Mouse (Mus musculus): ENCODE measurements around the gene Nr3c2.

The Nr3c2 gene

DNA sequence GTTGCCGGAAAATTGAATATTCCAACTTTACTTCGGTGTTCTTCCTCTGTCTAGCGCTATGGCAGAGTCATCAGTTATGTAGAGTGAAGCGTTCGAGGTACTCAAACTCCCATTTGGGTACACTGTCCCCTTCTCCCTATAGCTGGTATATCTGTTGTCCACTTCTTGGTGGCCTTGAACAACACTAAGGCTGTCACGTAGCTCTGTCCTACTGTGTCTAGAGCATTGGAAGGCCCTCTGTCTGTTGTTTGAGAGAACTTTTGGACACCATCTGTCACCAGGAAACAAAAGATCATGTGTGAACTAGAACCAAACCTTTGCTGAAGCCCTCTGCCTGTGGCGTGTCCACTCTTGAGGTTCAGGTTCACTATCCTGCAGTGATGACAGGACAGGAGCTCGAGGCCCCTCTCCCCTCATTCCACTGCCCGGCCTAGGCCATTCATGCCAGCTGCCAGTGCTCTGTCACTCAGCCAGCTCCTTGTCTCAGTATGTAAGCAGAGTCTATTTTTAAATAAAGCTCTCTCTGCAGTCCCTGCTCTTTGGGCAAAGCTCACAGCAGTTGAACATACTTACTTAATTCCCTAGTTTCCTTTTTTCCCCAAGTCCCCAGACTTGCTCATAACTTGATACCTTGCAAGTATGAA lies 72.6 kb downstream of the Nr3c2 start:
- no peak for DNase-seq (ENCODE audit: low spot score)

DNA sequence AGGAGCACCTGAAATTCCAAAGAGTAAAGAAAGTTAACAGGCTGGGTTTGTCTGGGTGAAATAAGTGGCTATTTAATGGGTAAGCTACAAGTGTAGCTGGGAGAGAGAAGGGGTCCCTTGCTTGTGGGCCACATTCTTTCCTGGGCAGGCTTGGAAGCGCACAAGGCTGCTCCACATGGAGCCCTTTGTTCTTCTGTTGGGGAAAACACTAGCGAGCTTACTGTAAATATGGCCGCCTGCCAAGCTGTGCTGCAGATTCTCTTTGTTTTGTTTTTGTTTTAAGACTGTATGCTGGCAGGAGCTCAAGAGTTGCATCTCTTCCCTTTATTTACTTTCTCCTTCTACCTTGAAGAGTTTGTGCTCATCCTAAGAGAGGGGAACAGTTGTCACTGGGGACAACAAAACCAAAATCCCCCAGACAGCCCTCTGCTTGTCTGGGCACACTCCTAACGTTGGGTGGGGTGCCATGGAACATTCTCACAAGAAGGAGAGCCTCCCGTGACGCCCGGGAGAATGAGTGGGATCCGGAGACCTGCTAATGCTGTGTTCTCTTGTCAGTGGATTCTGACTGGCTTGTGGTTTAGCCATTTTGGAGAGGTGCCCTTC lies 73.8 kb downstream of the Nr3c2 start:
- DNase-seq (ENCODE audit: low spot score), result peak; percentile 61

DNA sequence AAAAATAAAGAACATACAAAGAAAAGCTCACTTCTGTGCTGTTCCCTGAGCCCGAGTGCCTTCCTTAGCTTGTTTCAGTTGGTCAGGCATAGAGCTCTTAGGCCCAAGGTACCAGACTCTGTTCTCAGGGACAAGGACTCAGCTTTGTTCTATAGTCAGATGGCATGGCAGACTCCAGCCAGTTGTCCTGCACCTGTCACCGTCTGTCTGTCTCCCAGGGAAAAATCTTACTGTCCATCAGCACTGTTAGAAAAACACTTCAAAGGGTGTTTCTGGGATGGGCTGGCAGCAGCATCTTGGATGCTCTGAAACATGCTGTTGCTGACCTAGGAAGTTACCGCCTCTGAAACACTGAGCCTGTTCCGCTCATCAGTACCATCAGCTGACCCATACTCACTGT lies 78.7 kb downstream of the Nr3c2 start:
- no peak for DNase-seq (ENCODE audit: low spot score)

DNA sequence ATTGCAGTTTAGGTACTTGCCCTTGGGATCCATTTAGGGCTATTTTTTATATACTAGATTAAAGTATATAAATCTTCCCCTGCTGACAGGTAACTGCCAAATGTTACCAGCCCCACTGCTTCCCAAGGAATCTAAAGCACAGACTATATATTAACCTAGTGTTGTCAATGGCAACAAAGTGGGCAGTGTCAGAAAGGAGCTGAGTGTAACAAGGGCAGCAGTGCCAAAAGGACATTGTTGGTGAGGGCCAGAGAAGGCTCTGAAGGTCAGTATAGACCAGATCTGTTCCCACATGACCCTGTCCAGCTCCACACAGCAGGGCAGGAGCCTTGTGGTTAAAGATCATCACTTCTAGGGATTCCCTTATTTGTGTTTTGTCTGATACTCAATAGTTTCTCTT lies 84.8 kb downstream of the Nr3c2 start:
- no peak for DNase-seq (ENCODE audit: low spot score)

DNA sequence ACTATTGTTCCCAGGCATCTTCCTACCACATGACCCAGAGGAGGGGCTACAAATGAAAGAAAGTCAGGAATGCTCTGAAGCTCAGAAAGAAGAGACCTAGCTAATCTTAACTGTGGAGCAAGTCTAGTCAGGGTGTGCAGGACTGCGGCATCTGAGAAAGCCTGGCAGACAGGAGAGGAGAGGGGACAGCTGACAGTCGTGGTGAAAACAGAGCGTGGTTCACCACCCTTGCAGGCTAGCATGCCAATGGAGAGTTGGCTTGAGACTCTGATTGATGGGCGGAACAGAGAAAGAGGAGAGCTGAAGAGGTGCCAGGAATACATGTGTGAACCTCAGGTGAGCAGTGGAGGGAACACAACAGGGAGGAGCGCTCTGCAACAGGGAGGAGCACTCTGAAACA lies 85.6 kb downstream of the Nr3c2 start:
- DNase-seq (ENCODE audit: low spot score), result no peak

DNA sequence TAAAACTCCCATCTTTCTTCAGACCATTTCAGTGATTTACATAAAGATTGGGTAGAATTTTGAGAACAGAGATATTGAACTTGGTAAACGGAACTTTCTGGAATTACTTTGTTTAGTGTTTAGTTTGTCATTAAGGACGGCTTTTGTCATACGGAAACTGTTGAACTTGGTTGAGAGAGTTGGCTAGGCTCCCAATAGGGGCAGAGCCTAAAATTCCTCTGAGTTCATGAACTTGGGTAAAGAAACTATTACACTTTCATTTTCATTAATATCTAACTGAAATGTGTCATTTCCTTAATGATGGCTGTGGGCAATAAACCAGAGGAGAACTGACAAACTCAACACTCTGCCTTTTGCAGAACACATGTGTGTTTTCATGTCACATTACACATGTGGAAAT lies 88.6 kb downstream of the Nr3c2 start:
- no peak for DNase-seq (ENCODE audit: low spot score)

DNA sequence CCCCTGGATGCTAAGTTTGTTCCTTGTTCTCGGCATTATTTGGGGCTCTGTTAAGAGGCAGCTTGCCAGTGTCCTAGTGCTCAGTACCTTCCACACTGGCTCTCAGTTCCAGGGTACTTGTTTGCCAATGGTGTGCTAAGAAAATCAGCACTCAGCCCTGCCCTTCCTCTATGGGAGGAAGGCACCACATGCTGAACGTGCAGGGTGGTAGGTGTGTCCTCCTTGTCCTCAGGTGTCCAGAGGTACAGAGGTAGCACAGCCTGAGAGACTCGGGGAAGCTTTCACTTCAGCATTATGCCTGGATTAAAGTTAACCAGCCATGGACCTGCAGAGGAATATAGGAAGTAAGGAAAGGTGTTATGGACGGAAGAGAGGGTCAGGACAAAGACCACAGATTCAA lies 99.0 kb downstream of the Nr3c2 start:
- no peak for DNase-seq (ENCODE audit: low spot score)

DNA sequence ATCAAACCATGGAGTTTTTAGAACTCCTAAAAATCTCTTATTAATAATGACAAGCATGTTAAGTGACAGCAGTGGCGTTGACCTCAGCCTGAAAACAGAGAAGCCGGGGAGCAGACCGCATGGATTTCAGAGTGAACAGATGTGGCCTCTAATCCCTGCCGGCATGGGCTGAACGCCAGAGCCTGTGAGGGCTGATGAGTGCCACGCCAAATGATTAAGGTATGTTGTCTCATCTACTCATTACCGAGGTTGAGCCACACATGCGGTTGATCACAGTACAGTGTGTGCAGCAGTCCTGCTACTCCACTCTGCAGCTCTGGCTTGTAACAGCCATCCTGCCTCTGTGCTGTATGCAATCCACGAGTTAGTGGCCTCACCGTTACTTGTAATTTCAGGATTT lies 110.2 kb downstream of the Nr3c2 start:
- no peak for DNase-seq (ENCODE audit: low spot score)

DNA sequence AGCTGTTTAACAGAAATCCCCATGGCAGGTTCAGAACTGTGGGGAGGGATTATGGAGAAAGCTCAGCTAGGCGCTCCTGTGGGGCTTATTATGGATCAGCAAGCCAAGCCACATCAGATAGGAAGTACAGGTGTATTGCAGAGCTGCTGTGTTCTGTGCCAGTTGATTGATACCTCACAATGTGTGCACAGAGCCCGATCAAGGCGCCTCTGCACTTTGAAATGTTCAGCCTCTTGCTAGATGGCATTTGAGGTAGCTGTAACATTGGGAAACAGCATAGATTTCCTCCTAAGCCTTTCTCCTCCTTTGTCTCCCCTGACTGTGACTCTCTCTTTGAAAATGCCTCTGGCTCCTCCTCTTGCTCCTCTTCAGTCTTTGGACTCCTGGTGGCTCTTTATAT lies 112.7 kb downstream of the Nr3c2 start:
- no peak for DNase-seq (ENCODE audit: low spot score)

DNA sequence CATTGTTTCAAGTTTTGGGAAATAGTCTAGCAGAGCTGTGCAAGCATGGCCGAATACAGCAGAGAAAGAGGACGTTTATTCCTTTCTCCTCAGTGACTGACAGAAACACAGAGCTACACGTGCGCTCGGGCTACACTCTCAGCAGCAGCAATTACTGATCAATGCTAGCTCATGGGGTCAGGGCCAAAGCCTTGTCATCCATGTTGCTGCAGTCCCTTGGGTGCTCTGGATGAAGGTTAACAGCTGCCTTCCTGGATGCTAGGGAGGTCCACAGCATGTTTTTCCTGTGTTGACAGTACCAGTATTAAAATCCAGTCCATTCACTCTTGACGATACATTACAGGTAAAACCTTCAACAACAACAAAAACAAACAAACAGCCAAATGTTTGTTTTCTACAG lies 113.4 kb downstream of the Nr3c2 start:
- no peak for DNase-seq (ENCODE audit: low spot score)

DNA sequence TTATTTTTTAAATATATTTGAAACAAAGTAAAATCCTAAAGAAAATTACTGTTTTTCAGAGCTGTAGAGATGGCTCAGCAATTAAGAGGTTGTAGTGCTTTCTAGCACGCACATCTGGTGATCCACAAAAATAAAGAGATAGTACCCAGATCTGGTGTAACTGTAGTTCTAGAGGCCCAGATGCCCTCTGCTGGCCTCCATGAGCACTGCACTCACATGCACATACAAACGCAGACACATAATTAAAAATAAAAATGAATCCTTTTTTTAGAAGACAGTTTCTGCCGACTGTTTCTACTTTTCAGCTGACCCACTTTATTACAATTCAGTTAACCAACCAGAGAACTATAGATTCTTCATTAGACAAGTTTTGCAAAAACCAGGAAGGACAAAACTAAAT lies 117.5 kb downstream of the Nr3c2 start:
- DNase-seq (ENCODE audit: low spot score), result no peak

DNA sequence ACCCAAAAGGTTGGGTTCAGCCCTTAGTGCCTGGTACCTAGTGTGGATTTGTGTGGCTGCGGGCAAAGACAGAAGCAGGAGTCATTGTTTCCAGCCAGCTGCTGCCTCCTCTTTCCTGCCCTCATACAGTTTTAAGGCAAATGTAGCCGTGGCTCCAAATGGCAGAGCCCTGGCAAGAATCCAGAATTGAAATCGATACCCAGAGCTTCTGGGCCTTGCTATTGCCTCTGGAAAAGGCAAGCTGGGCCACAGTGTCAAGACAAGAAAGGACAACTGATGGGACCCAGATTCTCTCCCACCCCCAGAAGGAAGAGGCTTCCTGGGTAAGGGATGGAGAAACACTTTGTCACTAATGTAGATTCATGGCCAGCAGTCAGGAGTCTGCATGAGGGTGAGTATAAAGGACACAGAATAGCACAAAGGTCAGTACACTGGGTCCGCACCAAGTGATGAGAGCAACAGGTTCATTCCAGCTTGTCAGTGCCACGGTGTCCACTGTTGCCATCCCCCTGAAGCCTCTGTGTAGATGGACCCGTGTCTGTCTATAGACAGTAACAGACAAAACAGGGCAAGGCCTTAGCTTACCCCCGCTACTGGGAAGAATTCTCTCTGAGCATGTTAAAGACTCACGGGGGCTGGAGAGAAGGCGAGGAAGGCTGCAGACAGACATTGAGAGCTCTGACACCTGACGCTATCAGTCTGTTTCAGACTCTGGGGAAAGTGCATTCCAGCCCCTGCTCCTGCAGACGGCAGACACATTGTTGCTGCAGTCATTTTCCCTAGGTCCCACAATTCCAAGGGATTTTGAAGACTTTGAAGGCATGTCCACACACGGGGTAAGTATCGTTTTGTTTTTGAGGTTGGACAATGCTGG lies 124.8 kb downstream of the Nr3c2 start:
- DNase-seq (ENCODE audit: low spot score), result no peak

DNA sequence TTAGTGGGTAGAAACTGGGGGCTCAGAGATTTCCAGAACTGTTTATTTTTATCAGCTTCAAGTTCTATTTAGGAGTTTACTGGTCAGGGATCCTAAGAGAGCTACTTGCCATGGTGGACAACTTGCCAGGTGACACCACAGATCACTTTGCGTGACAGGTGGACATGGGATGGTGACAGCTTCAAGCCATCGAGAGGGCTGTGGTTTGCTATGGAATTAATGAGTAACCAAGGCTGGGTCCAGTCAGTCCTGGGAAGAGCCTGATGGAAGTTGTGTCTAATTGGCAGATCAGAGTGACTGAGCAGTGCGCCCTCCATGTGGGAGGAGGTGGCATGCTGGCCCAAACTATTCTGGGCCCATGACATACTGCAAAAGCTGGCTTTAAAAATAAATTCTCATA lies 132.0 kb downstream of the Nr3c2 start:
- DNase-seq (ENCODE audit: low spot score), result no peak

DNA sequence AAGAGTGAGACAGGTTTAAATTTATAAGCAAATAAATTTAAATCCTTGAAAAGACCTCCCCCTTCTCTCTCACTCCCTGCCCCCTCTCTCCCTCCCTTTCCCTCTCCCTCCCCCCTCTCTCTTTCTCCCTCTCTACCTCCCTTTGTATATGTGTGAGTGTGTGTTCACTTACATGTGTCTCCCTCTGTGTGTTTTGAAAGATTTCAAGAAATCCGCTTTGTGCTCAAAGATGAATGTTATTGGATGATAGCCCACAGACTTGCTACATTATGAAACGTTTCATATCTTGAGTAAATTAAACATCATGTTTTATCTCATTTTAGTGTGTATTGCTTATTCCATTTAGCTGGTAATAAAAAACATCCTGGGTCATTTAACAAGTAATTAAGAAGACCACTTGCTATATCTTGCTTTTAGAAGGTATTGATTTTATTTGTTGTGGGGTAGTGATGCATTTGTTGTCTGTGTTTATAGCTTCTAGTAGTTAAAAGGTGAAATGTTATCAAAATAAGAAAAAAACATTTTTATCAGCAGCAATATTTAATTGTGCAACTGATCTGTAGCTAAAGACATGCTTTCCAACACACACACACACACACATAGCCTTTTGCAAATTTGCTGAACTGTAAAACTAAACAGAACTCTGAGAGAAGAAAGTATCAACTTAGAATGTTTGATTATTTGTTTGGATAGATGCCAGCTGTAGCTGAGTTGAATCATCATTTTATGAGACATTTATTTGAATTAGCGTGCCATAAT lies 134.6 kb downstream of the Nr3c2 start:
- no peak for DNase-seq (ENCODE audit: low spot score)

DNA sequence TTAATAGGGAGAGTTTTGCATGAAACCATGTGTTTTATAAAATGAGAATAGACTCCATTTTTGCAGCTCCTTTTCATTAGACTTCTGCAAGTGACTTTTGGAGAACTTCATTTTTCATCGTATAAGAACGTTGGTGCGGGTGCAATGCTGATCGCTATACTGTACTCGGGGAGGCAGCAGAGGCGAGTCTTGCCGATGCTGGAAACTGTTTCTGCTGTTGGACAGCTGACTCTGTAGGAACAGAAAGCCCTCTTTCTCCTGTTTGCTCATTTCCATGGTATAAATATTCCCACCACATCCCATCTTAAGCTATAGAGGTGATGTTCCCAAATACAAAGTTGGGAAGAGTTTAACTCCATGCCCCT lies 135.2 kb downstream of the Nr3c2 start:
- no peak for DNase-seq (ENCODE audit: low spot score)

DNA sequence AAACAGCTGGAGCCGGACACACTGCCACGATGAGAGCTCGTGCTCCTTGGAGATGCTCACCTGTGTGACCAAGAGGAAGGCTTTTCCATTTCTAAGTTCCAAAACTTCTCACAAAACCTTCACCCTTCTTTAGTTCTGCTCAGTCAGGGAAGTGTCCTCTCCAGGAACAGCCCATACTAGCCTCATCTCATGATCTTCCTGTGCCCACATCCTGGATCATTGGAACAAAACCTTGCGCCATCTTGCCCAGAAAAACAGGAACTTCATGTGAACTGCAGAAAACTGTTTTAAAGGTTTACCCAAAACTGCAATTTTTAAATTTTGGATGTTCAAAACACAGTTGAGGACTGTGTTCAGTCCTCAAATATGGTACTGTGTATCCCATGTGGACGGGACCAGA lies 142.0 kb downstream of the Nr3c2 start:
- DNase-seq (ENCODE audit: low spot score), result no peak

DNA sequence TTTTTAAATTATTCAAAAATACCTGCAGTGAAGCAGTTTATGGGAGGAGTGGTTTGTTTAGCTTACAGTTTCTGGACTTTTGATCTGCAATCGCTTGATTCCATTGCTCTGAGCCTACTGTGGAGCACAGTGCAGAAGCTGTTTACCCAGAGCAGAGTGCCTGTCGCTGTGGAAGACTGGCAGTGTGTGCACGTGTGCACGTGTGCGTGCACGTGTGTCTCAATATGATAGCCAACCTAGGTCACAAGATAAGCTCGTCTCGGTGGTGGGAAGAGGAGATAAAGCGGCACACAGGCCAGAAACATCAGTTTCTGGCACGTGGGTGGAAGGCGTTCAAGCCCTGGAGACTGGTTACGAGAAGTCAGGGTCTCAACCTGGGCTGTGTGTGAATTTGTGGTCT lies 145.6 kb downstream of the Nr3c2 start:
- DNase-seq (ENCODE audit: low spot score), result no peak

DNA sequence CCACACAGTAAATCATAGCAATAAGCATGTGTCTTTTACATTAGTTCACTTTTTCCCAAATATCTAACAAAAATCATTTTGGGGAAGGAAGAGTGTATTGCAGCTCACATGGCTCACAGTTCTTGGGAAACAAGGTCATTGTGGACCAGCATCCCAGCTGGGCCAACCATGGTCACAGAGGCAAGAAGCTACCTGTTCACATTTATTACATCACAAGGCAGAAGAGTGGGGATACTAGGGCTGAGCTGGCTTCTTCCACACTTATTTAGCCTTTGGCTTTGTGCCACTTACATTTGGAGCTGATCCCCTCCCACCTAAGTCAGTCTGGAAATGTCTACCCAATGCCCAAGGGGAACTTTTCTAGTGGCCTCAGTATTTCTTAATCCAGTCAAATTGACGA lies 146.5 kb downstream of the Nr3c2 start:
- no peak for DNase-seq (ENCODE audit: low spot score)

DNA sequence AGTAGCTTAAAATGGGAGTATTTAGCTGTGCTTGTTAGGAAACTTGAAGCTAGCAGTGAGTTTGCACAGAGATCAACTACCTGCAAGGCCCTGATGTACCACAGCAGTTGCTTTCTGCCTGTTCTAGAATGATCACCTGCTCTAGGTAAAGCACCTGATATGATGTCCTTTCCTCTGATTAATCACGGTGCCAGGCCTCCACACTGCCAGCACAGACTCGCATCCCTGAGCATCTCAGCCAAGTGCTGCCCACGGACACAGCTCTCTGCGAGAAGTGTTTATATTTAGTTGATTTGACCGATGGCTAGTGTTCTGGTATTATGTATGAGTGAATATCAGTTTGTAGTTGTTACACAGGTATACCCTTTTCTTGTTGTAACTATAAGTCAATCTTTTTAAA lies 147.0 kb downstream of the Nr3c2 start:
- DNase-seq (ENCODE audit: low spot score), result no peak

DNA sequence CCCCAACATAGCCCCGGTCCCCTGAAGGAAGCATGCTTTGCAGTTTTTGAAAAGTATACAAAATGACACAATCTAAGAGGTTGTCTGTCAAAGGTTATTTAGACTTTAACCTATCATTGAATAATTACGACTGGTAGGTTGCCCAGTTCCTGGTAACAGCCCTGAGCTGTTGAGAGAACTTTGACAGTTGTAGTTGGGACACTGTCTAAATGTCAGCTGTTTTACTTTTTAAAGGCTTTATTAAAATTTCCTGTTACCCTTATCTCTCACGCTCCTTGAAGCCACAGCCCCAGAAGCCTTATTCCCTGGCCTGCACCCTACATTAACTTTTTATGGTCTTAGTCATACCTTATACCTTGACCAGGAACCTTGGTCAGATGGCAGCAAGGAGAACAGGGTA lies 147.5 kb downstream of the Nr3c2 start:
- DNase-seq (ENCODE audit: low spot score), result no peak

DNA sequence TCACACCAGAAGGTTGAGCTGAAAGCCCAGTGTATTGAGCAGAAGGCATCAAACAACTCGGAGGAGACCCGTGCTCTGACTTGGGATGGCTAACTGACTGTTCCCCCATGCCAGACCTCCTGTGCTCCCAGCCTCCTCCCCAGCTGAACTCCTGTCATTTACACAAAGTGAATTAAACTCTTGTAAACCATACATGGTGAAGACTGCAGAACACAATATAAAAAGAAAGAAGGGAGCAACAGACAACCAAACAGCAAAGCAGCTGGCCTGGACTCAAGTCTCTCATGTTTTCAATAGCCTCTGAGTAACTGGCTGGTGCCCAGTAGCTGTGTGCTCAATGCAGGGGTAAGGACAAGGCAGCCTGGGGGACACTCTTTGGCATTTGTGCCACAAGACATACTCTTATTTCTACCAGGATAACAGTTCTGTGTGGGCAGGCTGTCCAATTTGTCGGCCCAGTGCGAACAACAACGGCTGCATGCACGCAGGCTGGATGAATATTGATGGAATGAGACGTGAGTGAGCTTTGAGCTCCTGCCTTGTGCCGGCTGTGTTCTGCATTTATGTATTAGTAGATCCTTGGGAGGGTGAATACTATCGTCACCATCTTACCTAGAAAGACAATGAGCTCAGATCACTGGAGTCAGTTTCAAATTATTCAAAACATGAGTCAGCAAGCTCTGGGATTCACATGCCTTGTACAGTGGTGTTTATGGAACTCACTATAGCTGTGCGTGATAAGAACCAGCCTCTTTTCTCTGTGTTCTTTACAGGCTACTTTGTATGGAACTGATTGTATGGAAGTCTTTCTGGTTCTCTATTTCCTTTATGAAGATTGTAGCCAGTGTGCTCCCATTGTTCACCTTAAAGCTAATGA lies 152.4 kb downstream of the Nr3c2 start:
- no peak for DNase-seq (ENCODE audit: low spot score)

DNA sequence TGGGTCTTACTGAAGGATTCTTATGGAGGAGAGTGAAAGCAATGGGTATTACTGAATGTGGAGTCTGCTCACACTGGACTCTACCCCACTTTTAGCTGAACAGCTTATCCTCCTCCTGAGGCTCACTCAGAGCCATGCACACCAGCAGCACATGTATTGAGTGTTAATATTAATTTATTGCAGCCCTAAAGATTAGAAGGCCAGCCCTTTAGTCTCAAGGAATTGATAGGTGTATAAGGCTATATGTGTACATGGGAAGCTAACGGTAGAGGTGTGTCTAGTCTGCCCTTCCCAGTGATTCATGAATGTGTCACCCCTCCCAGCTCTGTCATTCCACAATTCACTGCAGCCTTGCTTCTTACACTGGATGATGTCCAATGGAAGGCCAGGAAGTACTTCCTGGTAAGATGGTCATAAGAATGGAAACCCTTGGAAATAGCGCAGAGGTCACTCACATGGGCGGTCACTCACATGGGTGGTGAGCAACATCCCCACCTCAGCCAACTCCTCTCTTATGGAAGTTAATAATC lies 156.3 kb downstream of the Nr3c2 start:
- no peak for DNase-seq (ENCODE audit: low spot score)

Measured in testis, postnatal 10 days (tissue).